Mouse (Mus musculus) spleen, adult 2 months (tissue): ENCODE results near the gene Elmo1. TPM values are rescaled to one million over a fixed set of nuclear protein-coding genes. Genes with fewer than 3 reads are reported as not detected.
A peak's percentile ranks its signal among the peaks of the same experiment; 100 is the strongest.

Source experiments
- DNase-seq, 2 experiments: peaks; one replicate each; pipeline versions ENCODE4 v3.0.0 to v3.0.0-alpha.2; 2012 to 2021; ENCODE audit warnings: low spot score in 2 of 2, low read depth in 1 of 2
- H3K27ac ChIP-seq: fragments of 200-500 bp; 2 replicates; pipeline ENCODE4 v1.5.1; 2012; ENCODE audit warnings: low read length, inconsistent platforms; ENCODE audit not compliant: insufficient read depth
- H3K27me3 ChIP-seq: fragments of 200-500 bp; 2 replicates; pipeline ENCODE4 v1.6.1; 2012; ENCODE audit warnings: mild to moderate bottlenecking, moderate library complexity, low read length, inconsistent platforms; ENCODE audit not compliant: control insufficient read depth, insufficient read depth
- H3K36me3 ChIP-seq: fragments of 200-500 bp; 2 replicates; pipeline ENCODE4 v1.6.1; 2012; ENCODE audit warnings: mild to moderate bottlenecking, low read length, inconsistent platforms; ENCODE audit not compliant: control insufficient read depth, insufficient read depth
- H3K4me1 ChIP-seq: fragments of 200-500 bp; 2 replicates; pipeline ENCODE4 v1.6.1; 2011; ENCODE audit warnings: inconsistent platforms; ENCODE audit not compliant: control insufficient read depth, insufficient read depth, insufficient read length
- H3K4me3 ChIP-seq: fragments of 200-500 bp; 2 replicates; pipeline ENCODE4 v1.5.1; 2011; ENCODE audit warnings: mild to moderate bottlenecking, inconsistent platforms; ENCODE audit not compliant: insufficient read depth, insufficient read length; ENCODE audit errors: extremely low read depth
- CTCF ChIP-seq: fragments of 200-500 bp; IDR thresholded peaks from 2 replicates; pipeline ENCODE4 v1.5.1; 2011; ENCODE audit warnings: mild to moderate bottlenecking, inconsistent platforms; ENCODE audit not compliant: insufficient read depth, insufficient read length, insufficient replicate concordance; ENCODE audit errors: extremely low read depth
- POLR2A ChIP-seq: fragments of 200-500 bp; IDR thresholded peaks from 2 replicates; pipeline ENCODE4 v1.6.1; 2011; ENCODE audit warnings: low read depth, low read length, inconsistent platforms
- WGBS: fragments of 180-500 bp; shearing (Covaris S2); methylation state at CpG from one replicate; pipeline ENCODE4 v1.1.7; 2018; 5-methylcytosine and 5-hydroxymethylcytosine counted together
- polyA plus RNA-seq: library from polyadenylated mRNA; depleted of rRNA; stranded (reverse); fragments of >200 nt; gene quantifications from 2 replicates; pipeline ENCODE4 v1.2.3, GENCODE M21; 2012

Gene Elmo1
- polyA plus RNA-seq, 1 experiment: 33.3 TPM

- Histone ChIP-seq H3K27me3 (no peaks in the 10 kb centered on the region), H3K36me3 (peaks cover 9% of the 10 kb centered on the region), H3K4me1 (no peaks in the 10 kb centered on the region), H3K4me3 (no peak overlapping the region), H3K27ac (no peak overlapping the region)
- 75% methylated on average over 2 of the region's 2 CpGs for WGBS
- DNase-seq: no peak
- TF ChIP-seq POLR2A (no peak), CTCF (no peak)
These were observed 272.1 kb downstream of the Elmo1 start for GRCm38 (mm10) chr13:20362541-20362940.

- H3K4me1 ChIP-seq: peaks cover 2% of the 10 kb centered on the region; the same call in 1 of the 2 replicates
- H3K27me3 ChIP-seq: no peaks in the 10 kb centered on the region
- no peak overlapping the region for H3K4me3 ChIP-seq
- TF ChIP-seq CTCF: no peak
- no peak for TF ChIP-seq POLR2A
- DNase-seq: no peak
- 73% methylated on average over 7 of the region's 7 CpGs for WGBS
- H3K27ac ChIP-seq: no peak overlapping the region
- H3K36me3 ChIP-seq: peaks cover 2% of the 10 kb centered on the region
These were observed 275.6 kb downstream of the Elmo1 start for GRCm38 (mm10) chr13:20365828-20366593.

GRCm38 (mm10) chr13:20370036-20370802 is 279.8 kb downstream of the Elmo1 start:
- Histone ChIP-seq H3K27ac (no peak overlapping the region), H3K4me1 (peaks cover 2% of the 10 kb centered on the region; the same call in 1 of the 2 replicates), H3K27me3 (no peaks in the 10 kb centered on the region), H3K36me3 (peaks cover 9% of the 10 kb centered on the region), H3K4me3 (no peak overlapping the region)
- no peak for DNase-seq
- 95% methylated on average over 5 of the region's 5 CpGs for WGBS
- TF ChIP-seq POLR2A: no peak
- TF ChIP-seq CTCF: no peak

GRCm38 (mm10) chr13:20371501-20371900 is 281.1 kb downstream of the Elmo1 start:
- no peak overlapping the region for H3K4me3 ChIP-seq
- peak; percentile 1 to 42 for DNase-seq
- no peaks in the 10 kb centered on the region for H3K27me3 ChIP-seq
- H3K36me3 ChIP-seq: peaks cover 12% of the 10 kb centered on the region
- H3K27ac ChIP-seq: no peak overlapping the region
- 59% methylated on average over 6 of the region's 6 CpGs for WGBS
- TF ChIP-seq POLR2A (no peak), CTCF (no peak)
- peaks cover 2% of the 10 kb centered on the region; the same call in 1 of the 2 replicates for H3K4me1 ChIP-seq

GRCm38 (mm10) chr13:20372335-20372734 is 281.9 kb downstream of the Elmo1 start:
- Histone ChIP-seq H3K27ac (no peak overlapping the region), H3K4me3 (no peak overlapping the region), H3K36me3 (peaks cover 10% of the 10 kb centered on the region; the same call in 1 of the 2 replicates), H3K27me3 (no peaks in the 10 kb centered on the region), H3K4me1 (peaks cover 2% of the 10 kb centered on the region; the same call in 1 of the 2 replicates)
- 71% methylated on average over 4 of the region's 4 CpGs for WGBS
- no peak for DNase-seq
- TF ChIP-seq POLR2A (no peak), CTCF (no peak)

- TF ChIP-seq CTCF (no peak), POLR2A (no peak)
- no peaks in the 10 kb centered on the region for H3K27me3 ChIP-seq
- no peaks in the 10 kb centered on the region for H3K4me1 ChIP-seq
- DNase-seq: no peak
- H3K4me3 ChIP-seq: no peak overlapping the region
- H3K27ac ChIP-seq: no peak overlapping the region
- 92% methylated on average over 8 of the region's 8 CpGs for WGBS
- H3K36me3 ChIP-seq: peaks cover 10% of the 10 kb centered on the region
These were observed 288.5 kb downstream of the Elmo1 start for GRCm38 (mm10) chr13:20378869-20379268.

GRCm38 (mm10) chr13:20383875-20384274 is 293.5 kb downstream of the Elmo1 start:
- Histone ChIP-seq H3K4me1 (no peaks in the 10 kb centered on the region), H3K27ac (no peak overlapping the region), H3K27me3 (no peaks in the 10 kb centered on the region), H3K36me3 (no peaks in the 10 kb centered on the region), H3K4me3 (no peak overlapping the region)
- no peak for TF ChIP-seq POLR2A
- no peak for TF ChIP-seq CTCF
- 90% methylated on average over 1 of the region's 1 CpGs for WGBS
- DNase-seq: no peak
